Mouse (Mus musculus): ENCODE measurements around the gene Usp20. TPM values are rescaled to one million over a fixed set of nuclear protein-coding genes. Genes with fewer than 3 reads are reported as not detected.

The Usp20 gene
- polyA plus RNA-seq, 1 experiment from 2014 or later: 25.9 TPM

DNA sequence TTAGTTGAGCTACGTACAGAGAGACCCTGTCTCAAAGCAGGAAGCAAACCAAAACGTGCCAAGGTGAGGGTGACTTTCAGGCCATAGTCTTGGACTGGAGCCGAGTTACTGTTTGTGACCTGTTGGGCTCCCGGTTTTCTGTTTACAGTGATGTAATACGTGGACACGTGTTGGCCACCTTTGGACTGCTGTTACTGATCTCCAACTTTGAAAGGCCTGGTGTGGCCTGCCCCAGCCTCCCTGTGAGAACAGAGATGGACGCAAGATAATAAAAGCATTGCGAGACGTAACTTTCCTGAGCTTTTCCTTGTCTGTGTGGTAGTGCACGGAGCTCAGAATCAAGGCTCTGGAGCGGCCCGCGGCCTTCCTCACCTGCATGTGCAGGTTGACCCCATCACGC is 23.4 kb upstream of the Usp20 start:
- Histone ChIP-seq H3K9me3 (no peaks in the 10 kb centered on the region), H3K4me1 (replicated peaks) (peaks cover 23% of the 10 kb centered on the region), H3K27me3 (ENCODE audit: insufficient read depth, poor library complexity, severe bottlenecking) (no peaks in the 10 kb centered on the region), H3K27ac (no peak overlapping the region), H3K36me3 (peaks cover 93% of the 10 kb centered on the region), H3K4me3 (no peak overlapping the region)
- 93% methylated on average over 14 of the region's 14 CpGs for WGBS
- no peak for DNase-seq (ENCODE audit: low spot score)

DNA sequence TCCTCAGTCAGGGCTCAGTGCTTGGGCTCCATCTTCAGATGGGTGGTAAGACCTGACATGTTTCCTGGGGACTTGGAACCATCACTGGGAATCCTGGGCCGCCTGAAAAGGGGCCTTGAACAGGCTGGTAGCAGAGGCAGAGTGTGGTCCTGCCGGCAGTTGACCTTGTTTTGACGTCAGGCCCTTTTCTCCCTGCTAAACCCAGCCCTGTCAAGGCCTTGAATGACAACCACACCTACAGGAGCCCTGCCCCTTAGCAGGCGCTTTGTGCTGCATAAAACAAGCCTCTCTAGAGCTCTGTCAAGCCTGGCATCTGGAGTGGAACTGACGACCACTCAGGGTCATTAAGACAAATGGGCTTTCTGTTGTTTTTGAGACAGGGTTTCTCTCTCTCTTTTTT is 22.2 kb upstream of the Usp20 start:
- H3K36me3 ChIP-seq: peaks cover 100% of the 10 kb centered on the region
- H3K27ac ChIP-seq: no peak overlapping the region
- peaks cover 16% of the 10 kb centered on the region for H3K4me1 ChIP-seq (replicated peaks)
- WGBS: 45% methylated on average over 5 of the region's 5 CpGs
- no peaks in the 10 kb centered on the region for H3K27me3 ChIP-seq (ENCODE audit: insufficient read depth, poor library complexity, severe bottlenecking)
- no peaks in the 10 kb centered on the region for H3K9me3 ChIP-seq
- H3K4me3 ChIP-seq: no peak overlapping the region
- DNase-seq (ENCODE audit: low spot score): no peak

DNA sequence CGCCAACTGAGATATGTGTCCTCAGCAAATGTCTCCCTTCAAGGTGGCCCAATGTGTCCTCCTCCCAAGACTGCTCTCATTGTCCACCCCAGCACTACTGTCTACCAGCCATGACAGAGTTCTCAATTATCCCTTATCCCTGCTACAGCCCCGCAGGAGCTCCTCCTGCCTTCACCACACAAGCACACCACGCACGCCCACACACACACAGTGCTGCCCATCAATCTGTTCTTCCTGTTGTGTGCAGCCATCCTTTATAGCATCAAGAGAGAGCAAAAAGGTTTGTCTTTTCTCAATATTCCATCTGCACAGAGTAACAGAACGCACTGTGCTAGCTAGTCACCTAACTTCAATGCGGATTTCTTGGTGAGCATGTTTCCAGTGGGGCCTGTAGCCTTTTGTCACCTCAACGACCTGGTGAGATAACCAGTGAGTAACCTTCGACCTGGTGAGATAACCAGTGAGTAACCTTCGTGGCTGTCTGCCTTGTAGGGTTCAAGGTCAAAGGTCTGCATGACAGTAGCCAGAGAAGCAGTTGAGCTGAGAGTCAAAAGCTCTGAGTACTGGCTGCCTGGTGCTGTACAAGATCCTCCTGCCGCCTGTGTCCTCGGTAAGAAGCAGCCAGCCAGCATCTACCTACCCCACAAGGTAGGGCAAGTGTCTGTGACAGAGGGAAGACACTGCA is 19.4 kb upstream of the Usp20 start:
- Histone ChIP-seq H3K9me3 (no peaks in the 10 kb centered on the region), H3K27ac (no peak overlapping the region), H3K36me3 (peaks cover 88% of the 10 kb centered on the region), H3K27me3 (ENCODE audit: insufficient read depth, poor library complexity, severe bottlenecking) (no peaks in the 10 kb centered on the region), H3K4me3 (no peak overlapping the region), H3K4me1 (replicated peaks) (peaks cover 29% of the 10 kb centered on the region)
- DNase-seq (ENCODE audit: low spot score): no peak
- WGBS: 90% methylated on average over 11 of the region's 11 CpGs

DNA sequence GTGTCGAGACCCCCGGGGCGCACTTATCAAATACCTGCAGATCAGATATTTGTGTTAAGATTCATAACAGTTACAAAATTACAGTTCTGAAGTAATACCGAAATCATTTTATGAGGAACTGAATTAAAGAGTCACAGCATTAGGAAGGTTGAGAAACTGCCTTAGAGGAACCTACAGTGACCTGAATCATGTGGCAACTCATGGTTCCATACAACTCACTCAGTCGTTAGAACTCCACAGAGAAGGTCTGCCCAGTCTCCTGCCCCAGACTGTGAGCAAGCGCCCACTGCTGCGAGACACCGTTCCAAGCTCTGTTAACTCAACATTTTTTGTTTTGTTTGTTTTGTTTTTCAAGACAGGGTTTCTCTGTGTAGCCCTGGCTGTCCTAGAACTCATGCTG is 16.5 kb upstream of the Usp20 start:
- no peak overlapping the region for H3K27ac ChIP-seq
- no peaks in the 10 kb centered on the region for H3K9me3 ChIP-seq
- no peaks in the 10 kb centered on the region for H3K27me3 ChIP-seq (ENCODE audit: insufficient read depth, poor library complexity, severe bottlenecking)
- DNase-seq (ENCODE audit: low spot score): no peak
- peaks cover 61% of the 10 kb centered on the region for H3K36me3 ChIP-seq
- 95% methylated on average over 8 of the region's 8 CpGs for WGBS
- H3K4me3 ChIP-seq: no peak overlapping the region
- H3K4me1 ChIP-seq (replicated peaks): peaks cover 29% of the 10 kb centered on the region

DNA sequence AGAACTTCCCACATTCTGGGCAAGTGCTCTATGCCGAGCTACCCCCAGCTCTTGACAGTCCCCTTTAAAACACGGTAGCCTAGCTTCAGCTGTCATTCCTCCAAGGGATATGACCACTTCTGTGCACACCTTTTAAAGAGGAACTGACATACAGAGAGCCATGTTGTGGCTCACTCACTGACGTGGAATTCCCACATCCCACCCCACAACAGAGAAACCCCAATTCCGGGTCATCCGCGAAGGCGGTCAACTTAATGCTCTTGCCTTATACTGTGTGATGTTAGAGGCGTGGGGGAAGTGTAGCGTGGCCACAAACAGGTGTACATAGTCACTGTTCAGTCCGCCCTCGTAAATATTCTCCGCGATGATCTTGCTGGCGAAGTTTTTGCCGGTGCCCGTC is 15.3 kb upstream of the Usp20 start:
- no peak for DNase-seq (ENCODE audit: low spot score)
- Histone ChIP-seq H3K9me3 (no peaks in the 10 kb centered on the region), H3K36me3 (peaks cover 55% of the 10 kb centered on the region), H3K4me1 (replicated peaks) (peaks cover 29% of the 10 kb centered on the region), H3K27ac (peak overlapping the region; percentile 91), H3K27me3 (ENCODE audit: insufficient read depth, poor library complexity, severe bottlenecking) (no peaks in the 10 kb centered on the region), H3K4me3 (peak overlapping the region; percentile 96)
- 29% methylated on average over 16 of the region's 16 CpGs for WGBS

DNA sequence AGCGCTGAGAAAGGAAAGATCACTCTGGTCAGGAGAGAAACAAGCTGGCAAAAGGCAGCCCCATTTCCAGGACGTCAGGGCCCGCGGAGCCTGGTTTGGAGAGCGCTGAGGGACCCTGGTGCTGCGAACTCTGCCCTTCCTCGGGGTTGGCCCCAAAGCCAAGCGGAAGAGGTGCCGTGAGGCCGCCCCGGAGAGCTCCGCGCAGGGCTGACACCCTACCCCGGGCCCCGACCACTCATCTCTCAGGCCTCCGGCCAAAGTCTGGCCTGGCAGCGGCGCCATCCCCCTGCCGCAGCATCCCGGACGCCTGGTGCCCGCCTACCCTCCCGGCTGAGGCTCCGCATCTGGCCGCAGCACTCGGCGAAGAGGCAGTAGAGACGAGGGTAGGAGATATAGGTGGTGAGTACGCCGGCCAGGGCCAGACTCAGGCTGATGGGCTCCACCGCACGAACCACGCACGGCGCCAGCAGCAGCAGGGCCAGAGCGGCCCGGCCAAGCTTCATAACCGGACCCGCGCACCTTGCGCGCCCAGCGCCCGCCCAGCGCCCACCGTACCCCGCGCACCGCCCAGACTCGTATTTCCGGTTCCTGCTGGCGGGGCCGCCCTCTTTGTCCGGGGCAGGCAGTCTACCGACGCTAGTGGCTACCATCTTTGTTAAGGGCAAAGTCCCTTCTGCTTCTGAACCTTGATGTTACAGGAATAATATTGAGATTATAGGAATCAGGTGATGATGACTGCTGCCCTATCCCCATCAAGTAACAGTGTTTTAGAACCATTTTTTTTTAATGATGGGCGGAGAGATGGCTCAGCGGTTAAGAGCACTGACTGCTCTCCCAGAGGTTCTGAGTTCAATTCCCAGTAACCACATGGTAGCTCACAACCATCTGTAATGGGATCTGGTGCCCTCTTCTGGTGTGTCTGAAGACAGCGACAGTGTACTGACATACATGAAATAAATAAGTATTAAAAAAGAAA is 14.4 kb upstream of the Usp20 start, which contains the start of gene Tor1a:
Tor1a (minus strand) TSS at position 582 of the 976 bp plus-strand sequence.
- Histone ChIP-seq H3K9me3 (no peaks in the 10 kb centered on the region), H3K4me3 (peak within 1 kb of the TSS; percentile 96), H3K4me1 (replicated peaks) (peaks cover 29% of the 10 kb centered on the region), H3K36me3 (peaks cover 52% of the 10 kb centered on the region), H3K27me3 (ENCODE audit: insufficient read depth, poor library complexity, severe bottlenecking) (no peaks in the 10 kb centered on the region), H3K27ac (peak within 1 kb of the TSS; percentile 91)
- peak; percentile 92 for DNase-seq (ENCODE audit: low spot score)
- 2% methylated on average over 59 of the region's 59 CpGs for whole genome bisulfite sequencing

DNA sequence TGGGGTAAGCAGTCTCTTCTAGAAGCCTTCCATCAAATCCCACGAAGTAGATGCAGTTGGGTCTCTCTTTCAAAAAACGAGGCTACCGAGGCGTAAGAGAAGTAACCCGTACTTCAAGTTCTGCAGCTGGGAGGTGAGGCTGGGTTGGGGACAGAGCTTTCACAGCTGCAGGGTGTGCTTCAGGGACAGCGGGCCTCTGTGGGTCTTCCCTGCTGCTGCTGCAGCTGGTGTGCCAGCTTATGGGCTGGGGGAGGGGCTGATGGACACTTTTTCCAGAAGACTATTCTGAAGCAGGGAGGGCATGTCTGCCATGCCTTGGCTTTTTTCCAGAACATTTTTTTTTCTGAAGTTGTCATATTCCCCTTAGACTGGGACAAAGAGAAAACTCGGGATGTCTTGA is 945 bp downstream of the Usp20 start:
- Histone ChIP-seq H3K27ac (0 out of 2 replicates have a peak overlapping the region, but pooled peaks have one; percentile 23), H3K9me3 (no peaks in the 10 kb centered on the region), H3K4me3 (peak overlapping the region; percentile 82), H3K27me3 (ENCODE audit: insufficient read depth, poor library complexity, severe bottlenecking) (no peaks in the 10 kb centered on the region), H3K4me1 (replicated peaks) (peaks cover 37% of the 10 kb centered on the region), H3K36me3 (peaks cover 22% of the 10 kb centered on the region)
- DNase-seq (ENCODE audit: low spot score): no peak
- WGBS: 59% methylated on average over 7 of the region's 7 CpGs

DNA sequence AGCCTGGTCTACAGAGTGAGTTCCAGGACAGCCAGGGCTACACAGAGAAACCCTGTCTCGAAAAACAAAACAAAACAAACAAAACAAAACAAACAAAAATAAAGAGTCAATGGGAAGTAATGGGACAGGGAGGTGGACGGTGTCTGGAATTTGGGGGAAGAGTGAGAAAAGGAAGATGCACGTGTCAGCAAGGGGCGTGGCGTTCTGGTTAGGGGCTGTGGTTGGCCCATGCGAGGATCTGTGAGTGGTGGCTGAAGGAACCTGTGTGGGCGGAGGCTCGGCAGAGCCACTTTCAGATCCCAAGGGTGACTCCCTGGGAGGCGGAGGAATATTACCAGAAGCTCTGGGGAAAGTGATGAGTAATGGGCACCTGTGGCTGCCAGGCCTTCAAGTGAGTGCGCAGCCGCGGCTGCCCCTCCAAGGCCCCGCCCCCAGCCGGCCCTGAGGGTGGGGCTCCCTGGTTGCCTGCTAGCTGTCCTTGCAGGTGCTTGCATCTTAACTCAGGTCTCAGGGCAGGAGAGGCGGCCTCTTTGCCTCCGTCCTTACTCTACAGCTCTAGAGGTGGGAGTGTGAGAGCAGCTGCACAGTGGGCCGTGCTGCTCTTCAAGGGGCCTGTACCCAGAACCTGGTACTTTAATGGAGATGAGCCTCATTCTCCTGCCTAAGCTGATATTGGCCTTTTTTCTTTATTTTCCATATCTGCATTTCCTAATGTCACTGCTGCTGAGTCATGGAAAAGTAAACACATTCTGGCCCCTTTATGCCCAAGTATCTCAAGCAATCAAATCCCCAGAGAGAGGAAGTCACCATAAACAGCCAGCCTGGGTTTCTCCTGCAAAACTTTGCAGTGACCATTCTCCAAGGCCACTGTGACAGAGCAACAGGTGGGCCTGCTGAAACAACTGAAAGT is 3.3 kb downstream of the Usp20 start:
- WGBS: 22% methylated on average over 17 of the region's 17 CpGs
- Histone ChIP-seq H3K4me3 (no peak overlapping the region), H3K27ac (no peak overlapping the region), H3K27me3 (ENCODE audit: insufficient read depth, poor library complexity, severe bottlenecking) (no peaks in the 10 kb centered on the region), H3K9me3 (no peaks in the 10 kb centered on the region), H3K36me3 (peaks cover under 1% of the 10 kb centered on the region; the same call in 1 of the 2 replicates), H3K4me1 (replicated peaks) (peaks cover 36% of the 10 kb centered on the region)
- DNase-seq (ENCODE audit: low spot score): no peak

DNA sequence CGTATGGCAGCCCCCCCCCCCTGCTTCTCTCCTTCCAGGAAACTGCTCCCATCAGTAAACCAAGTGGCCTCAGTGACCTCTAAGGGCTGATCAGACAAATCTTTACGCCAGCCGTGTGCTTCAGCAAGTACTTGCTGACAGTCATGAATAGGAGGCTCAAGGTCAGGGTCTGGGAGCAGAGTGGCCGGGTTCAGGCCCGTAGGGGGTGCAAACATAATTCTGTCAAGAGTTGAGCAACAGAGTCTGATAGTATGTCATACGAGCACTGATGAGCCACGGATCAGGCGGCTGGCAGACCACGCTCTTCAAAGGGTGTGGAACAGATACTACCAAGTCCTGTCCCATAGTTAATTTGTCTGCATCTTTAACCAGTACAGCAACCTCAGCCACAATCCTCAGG is 8.1 kb downstream of the Usp20 start:
- H3K27me3 ChIP-seq (ENCODE audit: insufficient read depth, poor library complexity, severe bottlenecking): no peaks in the 10 kb centered on the region
- H3K9me3 ChIP-seq: no peaks in the 10 kb centered on the region
- H3K4me1 ChIP-seq (replicated peaks): peaks cover 4% of the 10 kb centered on the region
- H3K4me3 ChIP-seq: no peak overlapping the region
- H3K27ac ChIP-seq: no peak overlapping the region
- WGBS: 88% methylated on average over 9 of the region's 9 CpGs
- DNase-seq (ENCODE audit: low spot score): no peak
- H3K36me3 ChIP-seq: 0 out of 2 replicates have a peak, but pooled peaks cover 6% of the 10 kb centered on the region

DNA sequence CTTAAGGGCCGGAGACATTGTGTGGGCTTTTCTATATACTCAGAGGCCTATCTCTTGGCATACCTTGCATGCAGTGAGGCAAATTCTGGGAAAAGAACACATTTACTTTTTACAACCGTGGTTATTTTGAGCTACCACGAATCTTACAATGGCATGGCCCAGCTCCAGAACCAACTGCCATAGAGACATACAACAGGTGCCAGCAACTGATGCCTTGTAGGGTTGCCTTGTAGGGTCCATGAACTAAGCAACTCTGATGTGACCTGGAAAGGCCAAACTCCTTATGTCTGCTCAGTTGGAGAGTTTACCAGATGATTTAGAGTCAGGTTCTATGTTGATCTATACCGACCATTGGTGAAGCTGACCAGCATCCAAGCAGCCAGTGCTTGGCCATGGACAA is 12.8 kb downstream of the Usp20 start:
- Histone ChIP-seq H3K4me3 (no peak overlapping the region), H3K27ac (no peak overlapping the region), H3K4me1 (replicated peaks) (peaks cover 17% of the 10 kb centered on the region), H3K9me3 (no peaks in the 10 kb centered on the region), H3K27me3 (ENCODE audit: insufficient read depth, poor library complexity, severe bottlenecking) (no peaks in the 10 kb centered on the region), H3K36me3 (peaks cover 17% of the 10 kb centered on the region)
- no peak for DNase-seq (ENCODE audit: low spot score)
- WGBS: 93% methylated on average over 4 of the region's 4 CpGs

DNA sequence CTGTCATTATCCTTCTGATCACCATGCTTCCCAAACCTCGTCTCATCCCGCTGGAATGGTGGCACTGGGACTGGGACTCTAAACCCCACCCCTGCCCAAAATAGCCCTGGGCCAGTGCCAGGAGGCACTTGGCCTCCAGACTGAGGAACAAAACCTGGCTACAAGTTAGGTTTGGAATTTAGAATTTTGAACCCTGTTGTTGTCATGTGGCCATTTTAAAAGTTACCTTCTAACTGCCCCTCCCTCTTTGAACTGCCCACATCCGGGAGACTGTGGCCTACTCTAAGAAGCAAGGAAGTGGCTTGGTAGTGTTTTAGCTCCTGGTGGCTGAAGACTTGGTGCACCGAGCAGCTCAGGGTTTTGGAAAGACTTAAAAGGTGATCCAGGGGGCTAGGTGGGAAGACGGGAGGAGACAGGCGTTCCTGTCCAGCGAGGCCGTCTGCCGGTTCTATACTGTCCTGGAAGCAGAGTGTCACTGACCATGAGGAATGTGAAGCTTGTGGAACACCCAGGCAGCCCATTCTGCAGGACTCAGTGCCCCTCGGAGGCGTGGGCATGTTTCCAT is 13.4 kb downstream of the Usp20 start:
- no peaks in the 10 kb centered on the region for H3K9me3 ChIP-seq
- 80% methylated on average over 11 of the region's 11 CpGs for WGBS
- H3K4me3 ChIP-seq: no peak overlapping the region
- peaks cover 17% of the 10 kb centered on the region for H3K4me1 ChIP-seq (replicated peaks)
- no peak for DNase-seq (ENCODE audit: low spot score)
- peaks cover 23% of the 10 kb centered on the region for H3K36me3 ChIP-seq
- H3K27me3 ChIP-seq (ENCODE audit: insufficient read depth, poor library complexity, severe bottlenecking): no peaks in the 10 kb centered on the region
- no peak overlapping the region for H3K27ac ChIP-seq
